Mouse (Mus musculus): ENCODE results near the gene Cdh10.

DNA sequence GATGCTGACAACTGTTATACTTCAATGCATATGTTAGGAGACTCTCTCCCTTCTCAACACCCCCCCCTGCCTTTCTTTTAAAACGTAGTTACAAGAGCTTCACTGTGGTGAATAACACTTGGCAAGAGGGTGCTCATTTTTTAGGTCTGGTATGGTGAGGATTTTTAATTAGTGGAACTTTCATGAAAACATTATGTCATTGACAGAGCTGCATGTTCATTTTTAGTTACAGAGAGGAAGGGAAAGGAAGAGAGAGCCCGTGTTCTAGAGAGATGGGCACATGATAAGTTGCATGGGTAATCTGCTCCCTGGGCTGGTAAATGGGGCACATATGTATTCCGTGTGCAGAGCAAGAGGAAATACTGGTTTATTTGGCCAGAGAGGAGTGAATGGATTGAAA is 1.5 kb downstream of the Cdh10 start:
- TF ChIP-seq POLR2A (IDR thresholded peaks at IDR 0.05; ENCODE audit: control insufficient read depth, extremely low read depth, insufficient read depth, low read length, poor library complexity) (no peak), CTCF (IDR thresholded peaks at IDR 0.05; ENCODE audit: borderline replicate concordance, control insufficient read depth, extremely low read depth, insufficient read depth, low read length, poor library complexity) (no peak)

Data from thymus, adult 2 months (tissue).